Mouse (Mus musculus) stomach, postnatal 0 days (tissue): ENCODE measurements around the gene Acot13.

ENCODE experiments used
- CTCF ChIP-seq: IDR thresholded peaks from 2 replicates; pipeline ENCODE4 v1.5.1; 2016; ENCODE audit warnings: antibody characterized with exemption, low read depth, mild to moderate bottlenecking, moderate library complexity
- EP300 ChIP-seq: optimal IDR thresholded peaks from 2 replicates; pipeline ENCODE3; 2016; ENCODE audit warnings: antibody characterized with exemption

DNA sequence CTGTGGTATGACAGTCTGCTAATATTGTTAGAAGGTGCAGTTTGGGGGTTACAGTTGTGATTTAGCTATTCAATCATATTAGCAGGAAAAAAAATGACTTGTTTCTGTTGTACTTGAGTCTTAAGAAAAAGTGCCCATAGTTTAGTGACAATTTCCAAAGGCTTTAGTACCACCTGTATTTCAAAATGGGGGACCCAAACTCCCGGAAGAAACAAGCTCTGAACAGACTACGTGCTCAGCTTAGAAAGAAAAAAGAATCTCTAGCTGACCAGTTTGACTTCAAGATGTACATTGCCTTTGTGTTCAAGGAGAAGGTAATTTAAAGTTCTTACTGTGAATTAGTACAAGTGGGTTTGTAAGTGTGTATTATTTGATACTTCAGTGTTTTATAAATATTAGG lies 28.1 kb downstream of the Acot13 start:
- no peak for TF ChIP-seq CTCF
- no peak for TF ChIP-seq EP300
